Mouse (Mus musculus) adrenal gland, adult 10 weeks (tissue): ENCODE measurements around the gene Arf5. TPM values are rescaled to one million over a fixed set of nuclear protein-coding genes. Genes with fewer than 3 reads are reported as not detected.

Experiments used
- polyA plus RNA-seq: library from polyadenylated mRNA; stranded (reverse); fragments of 350-450 nt; fragmentation: Illumina TruSeq; extraction: RNeasy Lipid Tissue Mini Kit (QIAGEN cat#74804); gene quantifications from one replicate; pipeline ENCODE4 v1.2.3, GENCODE M21; 2014; ENCODE audit warnings: low read depth, low replicate concordance

Gene Arf5
- polyA plus RNA-seq: 17.0 TPM

DNA sequence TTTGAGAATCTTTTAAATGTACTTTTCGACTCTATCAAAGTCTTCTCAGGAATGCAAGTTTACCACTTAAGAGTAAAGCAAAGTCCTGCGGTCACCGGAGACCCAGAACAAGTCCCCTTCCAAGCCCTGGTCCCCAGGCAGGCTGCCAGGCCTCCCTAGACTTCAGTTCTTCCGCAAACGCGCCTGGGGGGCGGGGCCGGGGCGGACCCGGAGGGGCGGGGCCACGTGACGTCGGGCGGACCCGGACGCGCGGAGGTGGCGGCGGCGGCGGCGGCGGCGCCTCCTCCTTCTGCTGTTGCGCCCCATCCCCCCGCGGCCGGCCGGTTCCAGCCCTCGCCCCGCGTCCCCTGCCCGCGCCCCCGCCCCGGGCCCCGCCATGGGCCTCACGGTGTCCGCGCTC, at the start of gene Arf5:
Gene Arf5, plus strand, starts transcription at position 248 of the 400 bp plus-strand sequence.

GRCm38 (mm10) chr6:28397681-28398203, 25.6 kb upstream of the Arf5 start, which contains the start of gene Zfp800:
Zfp800 (minus strand) TSS chr6:28398005.

GRCm38 (mm10) chr6:28427096-28427839, 3.9 kb downstream of the Arf5 start, which contains the start of gene Fscn3:
Fscn3 (plus strand) TSS chr6:28427789.

DNA sequence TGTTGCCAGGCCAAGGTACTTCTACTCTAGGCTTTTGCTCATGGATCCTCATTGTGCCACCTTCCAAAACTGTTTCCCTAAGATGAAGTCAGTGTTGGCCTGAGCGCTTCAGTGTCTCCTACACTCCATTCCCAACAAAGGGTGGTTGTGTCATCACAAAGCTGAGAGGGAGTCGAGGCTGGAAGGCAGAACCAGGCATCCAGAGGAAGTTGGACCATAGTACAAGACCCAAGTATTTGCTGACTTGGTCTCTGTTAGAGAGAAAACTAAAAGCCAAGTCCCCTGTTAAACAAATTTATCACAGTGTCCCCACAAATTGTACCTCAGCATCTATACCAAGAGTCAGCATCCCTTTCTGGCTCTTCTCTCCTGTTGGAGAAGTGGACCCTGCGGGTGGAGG, 4.9 kb downstream of the Arf5 start, which contains the start of gene Gcc1:
Gene Gcc1, minus strand, starts transcription at position 101 of the 400 bp plus-strand sequence.

DNA sequence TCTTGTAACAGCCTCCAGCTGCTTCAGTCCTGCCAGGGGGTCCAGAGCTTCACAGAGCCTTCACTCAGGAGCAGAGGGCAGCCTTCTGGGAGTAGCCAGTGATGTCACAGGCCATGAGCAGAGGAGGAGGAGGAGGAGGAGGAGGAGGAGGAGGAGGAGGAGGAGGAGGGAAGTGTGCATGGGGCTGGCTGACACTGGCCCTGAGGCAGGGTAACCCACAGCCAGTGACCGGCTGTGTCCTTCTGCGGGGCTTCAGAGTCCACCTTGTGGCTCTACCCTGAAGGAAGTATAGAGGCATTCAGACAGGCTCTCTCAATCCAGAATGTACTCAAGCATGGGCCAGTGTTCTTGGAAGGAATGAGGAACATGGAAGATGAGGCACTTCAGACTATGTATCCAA, 25.9 kb downstream of the Arf5 start, which contains the start of gene Pax4:
Gene Pax4, minus strand, starts transcription at position 101 of the 400 bp plus-strand sequence.

DNA sequence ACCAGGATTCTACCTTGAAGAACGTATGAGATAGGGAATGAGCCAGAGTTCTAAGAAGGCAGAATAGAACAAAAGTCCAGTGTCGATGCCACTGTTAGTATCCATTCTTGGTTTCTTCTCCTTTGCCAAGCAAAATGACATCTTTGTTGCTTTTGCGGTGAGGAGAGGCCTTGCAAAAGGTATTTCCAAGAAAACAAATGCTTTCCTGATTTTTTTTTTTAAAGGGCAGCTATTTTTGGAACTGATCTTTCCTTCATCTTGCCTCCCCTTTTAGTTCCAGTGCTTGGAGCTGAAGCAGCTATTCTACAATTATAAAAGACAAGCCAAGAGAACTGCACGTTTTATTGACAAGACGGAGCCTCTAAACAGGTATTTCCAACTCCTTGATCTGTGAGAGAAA, 51.5 kb downstream of the Arf5 start, which contains the start of gene Snd1:
Gene Snd1, plus strand, starts transcription at position 301 of the 400 bp plus-strand sequence.

Other genes starting within 250 kb of the Arf5 start
- 77.2 TPM for gene Zfp800, start 25.6 kb upstream of the Arf5 start, polyA plus RNA-seq
- gene Fscn3, start 4.2 kb downstream of the Arf5 start, polyA plus RNA-seq: not detected
- gene Gcc1, start 4.8 kb downstream of the Arf5 start, polyA plus RNA-seq: 11.0 TPM
- not detected for gene Pax4, start 25.8 kb downstream of the Arf5 start, polyA plus RNA-seq
- 18.2 TPM for gene Snd1, start 51.6 kb downstream of the Arf5 start, polyA plus RNA-seq